Mouse (Mus musculus) activated CD4-positive, CD25-positive, alpha-beta regulatory T cell, adult 4 months (primary cell): Measurements from ENCODE around the gene 4931423N10Rik. TPM values are rescaled to one million over a fixed set of nuclear protein-coding genes. Genes with fewer than 3 reads are reported as not detected.
"Not testable (repeated sequence)": the region's sequence is repeated elsewhere in the genome, so short reads cannot be mapped to it uniquely, and the experiment has no call there.

ENCODE experiments used
- ATAC-seq: one replicate; pipeline ENCODE4 v1.8.0; 2017
- polyA plus RNA-seq, 2 experiments: library from polyadenylated mRNA; unstranded; fragments of 100-300 nt; shearing (Covaris generic); gene quantifications; one replicate each; pipeline ENCODE4 v1.2.1; 2017

The 4931423N10Rik gene
- polyA plus RNA-seq: under 1 TPM in 1 of 2 experiments, not detected in 1; 0.36 TPM

DNA sequence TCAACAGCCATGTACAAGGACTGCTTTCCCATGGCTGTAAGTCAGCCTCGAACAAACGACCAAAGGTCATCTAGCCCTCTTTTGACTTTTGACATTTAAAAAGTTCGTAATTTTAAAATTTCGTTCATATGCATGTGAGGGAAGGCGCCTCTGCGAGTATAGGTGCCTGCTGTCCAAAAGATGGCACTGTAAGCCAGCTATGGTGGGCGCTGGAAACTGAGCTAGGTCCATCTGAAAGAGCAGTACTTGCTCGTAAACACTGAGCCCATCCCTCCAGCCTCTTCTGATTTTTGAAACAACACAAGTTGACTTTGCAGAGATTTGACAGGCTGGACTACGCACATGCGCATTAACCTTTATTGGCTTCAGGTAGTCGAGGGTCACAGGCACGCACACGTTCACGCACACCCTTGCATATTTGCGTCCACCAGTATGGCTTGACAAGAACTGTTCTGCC lies at the start of gene 4931423N10Rik:
4931423N10Rik (plus strand) TSS at position 407 of the 457 bp plus-strand sequence.
- no peak for ATAC-seq

DNA sequence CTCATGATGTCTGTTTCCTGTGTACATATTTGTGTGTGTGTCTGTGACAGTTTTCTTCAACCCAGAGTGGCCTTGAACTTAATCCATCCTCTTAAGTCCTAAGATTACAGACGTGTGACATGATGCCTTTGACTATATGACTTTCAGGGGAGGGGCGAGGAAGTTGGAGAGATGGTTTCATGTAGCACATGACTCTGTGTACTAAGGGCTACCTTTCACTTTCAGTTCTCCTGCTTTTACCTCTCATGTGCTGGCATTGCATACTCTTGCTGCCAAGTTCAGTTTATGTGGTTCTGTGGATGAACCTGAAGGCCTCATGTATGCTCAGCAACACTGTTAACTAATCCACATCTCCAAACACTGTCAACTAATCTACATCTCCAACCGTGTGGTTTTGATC lies 35.0 kb upstream of the 4931423N10Rik start:
- ATAC-seq: peak; percentile 72

GRCm38 (mm10) chr2:23194366-23194765 lies 12.9 kb upstream of the 4931423N10Rik start:
- ATAC-seq: no peak

GRCm38 (mm10) chr2:23201034-23201433 lies 6.2 kb upstream of the 4931423N10Rik start:
- no peak for ATAC-seq

DNA sequence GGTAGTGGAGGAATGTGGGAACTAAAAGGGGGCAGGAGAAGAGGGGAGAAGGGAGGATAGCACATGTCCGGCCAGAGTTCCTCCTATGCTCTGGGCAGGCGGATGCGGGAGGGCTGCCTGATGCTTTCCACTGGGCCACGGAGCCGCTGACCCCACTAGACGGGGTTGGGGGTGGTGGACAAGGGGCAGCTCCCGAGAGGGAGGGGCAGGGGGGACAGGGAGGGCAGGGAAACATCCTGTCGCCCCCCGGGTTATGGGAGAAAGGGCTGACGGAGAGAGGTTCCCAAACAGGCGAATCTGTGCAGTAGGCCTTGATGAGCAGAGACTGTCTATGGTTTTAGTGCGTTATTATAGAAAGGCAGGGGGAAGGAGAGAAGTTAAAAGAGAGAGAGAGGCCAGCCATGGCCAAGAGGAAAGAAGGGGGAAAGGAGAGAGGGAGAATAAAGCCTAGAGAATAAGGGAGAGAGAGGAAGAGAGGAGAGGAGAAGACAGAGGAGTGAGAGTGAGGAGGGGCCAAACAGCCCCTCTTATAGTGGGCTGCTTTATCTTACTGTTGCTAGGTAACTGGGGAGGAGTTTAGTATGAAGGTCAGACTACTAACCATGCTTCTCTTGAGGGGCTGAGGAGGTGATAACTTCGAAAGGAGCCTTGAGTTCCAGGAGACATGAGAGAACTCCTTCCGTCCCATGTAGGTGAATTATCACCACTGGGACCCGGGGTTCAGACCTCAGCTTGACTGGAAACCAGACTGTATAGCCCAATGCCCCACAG lies 4.2 kb upstream of the 4931423N10Rik start:
- ATAC-seq: no peak

- ATAC-seq: no peak
These were observed 6.4 kb downstream of the 4931423N10Rik start for GRCm38 (mm10) chr2:23213661-23214060.

DNA sequence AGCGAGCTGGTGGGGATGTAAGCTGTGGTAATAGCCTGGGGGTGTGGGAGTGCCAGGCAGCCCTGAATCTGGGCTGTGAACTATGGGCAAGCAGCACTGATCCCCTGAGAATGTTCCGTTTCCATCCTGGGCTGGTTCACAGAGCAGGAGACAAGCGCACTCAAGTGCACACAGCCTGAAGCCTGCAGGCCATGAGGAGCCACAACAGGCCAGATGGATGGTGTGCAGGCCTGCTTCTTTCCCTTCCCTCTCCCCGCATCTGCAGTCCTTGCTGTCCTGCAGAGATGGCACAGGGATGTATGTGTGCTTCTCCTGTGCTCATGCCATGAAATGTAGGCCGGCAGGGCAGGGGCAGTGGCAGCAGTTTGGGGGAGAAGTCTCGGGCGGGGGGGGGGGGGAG lies 17.9 kb downstream of the 4931423N10Rik start:
- ATAC-seq: no peak

DNA sequence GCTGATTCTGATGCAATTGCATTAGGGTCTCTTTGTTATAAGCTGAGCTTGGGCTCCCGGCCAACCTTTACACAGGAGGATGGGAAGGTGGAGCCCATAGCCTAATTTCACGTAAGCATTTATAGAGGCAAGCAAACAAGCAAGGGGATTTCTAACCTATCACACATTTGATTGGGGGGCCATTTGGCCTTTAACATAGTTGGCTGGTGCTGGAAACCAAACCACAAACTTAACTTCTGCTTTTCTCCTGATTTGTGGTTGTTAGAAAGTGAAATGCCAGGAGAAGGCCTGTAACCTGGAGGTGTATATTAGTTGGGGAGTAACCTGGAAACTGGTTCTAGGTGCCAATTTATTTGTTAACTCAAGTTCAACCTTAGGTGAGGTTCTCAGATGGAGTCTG lies 21.2 kb downstream of the 4931423N10Rik start:
- ATAC-seq: no peak

DNA sequence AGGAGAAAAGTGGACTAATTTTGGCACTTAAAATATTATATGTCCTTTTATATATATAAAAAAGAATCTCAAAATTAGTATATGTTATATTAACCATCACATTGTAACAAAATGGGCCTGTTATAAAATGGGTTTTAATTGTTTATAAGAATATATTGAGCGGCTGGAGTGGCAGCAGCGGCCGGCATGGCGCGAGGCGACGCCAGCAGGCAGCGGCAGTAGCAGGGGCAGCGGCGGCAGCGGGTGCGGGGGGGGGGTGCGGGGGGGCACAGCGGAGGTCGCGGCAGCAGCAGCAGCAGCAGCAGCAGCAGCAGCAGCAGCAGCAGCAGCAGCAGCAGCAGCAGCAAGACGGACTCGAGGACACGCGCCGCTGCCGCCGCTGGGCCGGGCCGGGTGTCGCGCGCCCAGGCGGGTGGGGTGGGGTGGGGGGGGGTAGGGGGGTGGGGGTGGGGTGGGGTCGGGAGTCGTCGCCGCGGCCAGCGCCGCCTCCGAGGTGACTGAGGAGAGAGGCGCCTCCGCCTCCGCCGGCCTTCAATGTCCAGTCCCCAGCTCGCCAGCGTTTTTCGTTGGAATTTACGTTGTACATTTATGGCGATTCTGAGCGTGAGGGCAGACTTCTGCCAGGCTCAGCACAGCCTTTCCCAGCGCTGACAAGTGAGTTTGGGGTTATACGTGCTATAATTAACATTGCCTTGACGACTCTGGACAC lies 26.9 kb downstream of the 4931423N10Rik start:
- no peak for ATAC-seq

GRCm38 (mm10) chr2:23290991-23291390 lies 83.7 kb downstream of the 4931423N10Rik start:
- not testable (repeated sequence) for ATAC-seq

DNA sequence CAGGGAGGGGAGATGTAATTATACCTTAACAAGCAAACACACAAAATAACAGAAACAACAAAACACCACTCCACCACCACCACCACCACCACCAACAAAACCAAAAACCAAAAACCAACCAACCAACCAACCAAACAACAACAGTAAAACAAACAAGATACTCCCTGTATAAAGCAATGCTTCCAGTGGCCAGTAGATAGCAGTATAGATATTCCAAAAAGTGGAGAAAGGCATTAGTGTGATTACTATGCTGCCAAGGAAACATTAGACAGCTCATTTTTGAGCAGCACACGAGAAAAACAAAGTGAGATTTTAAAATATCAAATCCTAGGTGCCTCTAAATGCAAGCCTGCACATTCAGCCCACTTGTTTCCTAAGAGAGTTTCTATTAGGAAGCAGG lies 107.6 kb downstream of the 4931423N10Rik start:
- ATAC-seq: no peak

Other genes starting within 250 kb of the 4931423N10Rik start
- gene Abi1, start 167.2 kb upstream of the 4931423N10Rik start, polyA plus RNA-seq: 100 to 1,000 TPM; 222 to 231 TPM
- gene Acbd5, start 139.3 kb upstream of the 4931423N10Rik start, polyA plus RNA-seq: 10 to 100 TPM; 49.5 to 62.5 TPM
- gene Mastl, start 51.5 kb upstream of the 4931423N10Rik start, polyA plus RNA-seq: 1 to 10 TPM; 3.5 to 5.5 TPM
- gene Yme1l1, start 51.1 kb upstream of the 4931423N10Rik start, polyA plus RNA-seq: 100 to 1,000 TPM; 115 to 119 TPM
- not detected for gene Nxph2, start 113.8 kb downstream of the 4931423N10Rik start, polyA plus RNA-seq